In the genomic region with DNA sequence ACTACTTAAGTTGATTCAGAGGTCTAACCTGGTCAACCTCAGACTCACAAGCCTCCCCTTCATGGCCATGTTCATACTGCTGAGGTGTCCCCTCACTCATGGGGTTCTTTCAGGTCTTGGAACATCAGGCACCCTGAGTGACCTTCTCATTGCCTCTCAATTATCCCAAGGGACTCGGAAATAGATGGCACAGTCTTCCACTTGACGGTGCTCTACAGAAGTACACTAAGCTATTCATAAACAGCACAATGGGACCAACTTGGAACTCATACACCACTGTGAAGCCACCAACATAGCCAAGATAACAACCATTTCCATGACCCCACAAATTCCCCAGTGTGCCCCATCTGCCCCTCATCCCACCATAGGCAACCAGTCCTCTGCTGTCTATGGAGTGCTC, we compare ENCODE assay signal across 19 mouse cellular contexts.
DNase-seq lines count a peak whose midpoint lies in the region; ATAC-seq and TF ChIP-seq lines count a peak whose summit lies in the region.
"Had no signal": no experiment of that assay in that cellular context is flagged by ENCODE, and none has a peak within 500 bp of the region (broad histone marks: within the 10 kb centered on the region; RNA-seq: fewer than 3 reads in every experiment).

No protein-coding gene starts in this region.

- H3K27me3 ChIP-seq in heart, embryonic 12.5 days (replicated peaks) = no peaks in the 10 kb centered on the region
- no peaks in the 10 kb centered on the region for H3K27me3 ChIP-seq in midbrain, embryonic 11.5 days (ENCODE audit: control insufficient read depth, insufficient read depth, low read length)
- H3K27me3 ChIP-seq in midbrain, postnatal 0 days (ENCODE audit: insufficient read depth, low read length) = no peaks in the 10 kb centered on the region
- H3K27me3 ChIP-seq: CH12.LX had no signal

- no peak overlapping the region for H3K27ac ChIP-seq in heart, embryonic 12.5 days (ENCODE audit: poor library complexity, severe bottlenecking)
- H3K27ac ChIP-seq in midbrain, embryonic 11.5 days (ENCODE audit: low read depth, low read length) = no peak overlapping the region
- H3K27ac ChIP-seq in midbrain, postnatal 0 days (ENCODE audit: low read depth, low read length) = no peak overlapping the region

- no peak overlapping the region for H3K4me2 ChIP-seq in heart, embryonic 12.5 days
- H3K4me2 ChIP-seq in midbrain, embryonic 11.5 days = no peak overlapping the region
- H3K4me2 ChIP-seq in midbrain, postnatal 0 days (ENCODE audit: low read depth, low read length, poor library complexity, severe bottlenecking) = no peak overlapping the region

- no peak for TF ChIP-seq CTCF in midbrain, postnatal 0 days (IDR thresholded peaks at IDR 0.05)

- H3K36me3 ChIP-seq in heart, embryonic 12.5 days = no peaks in the 10 kb centered on the region
- H3K36me3 ChIP-seq in midbrain, embryonic 11.5 days (ENCODE audit: control insufficient read depth, insufficient read depth, low read length) = no peaks in the 10 kb centered on the region
- no peaks in the 10 kb centered on the region for H3K36me3 ChIP-seq in midbrain, postnatal 0 days (ENCODE audit: insufficient read depth, low read length)
- H3K36me3 ChIP-seq: G1E had no signal

- no peak overlapping the region for H3K9ac ChIP-seq in heart, embryonic 12.5 days
- H3K9ac ChIP-seq in midbrain, embryonic 11.5 days (ENCODE audit: low read length) = no peak overlapping the region
- no peak overlapping the region for H3K9ac ChIP-seq in midbrain, postnatal 0 days (replicated peaks; ENCODE audit: low read length, poor library complexity, severe bottlenecking)

- no peak overlapping the region for H3K4me3 ChIP-seq in heart, embryonic 12.5 days
- no peak overlapping the region for H3K4me3 ChIP-seq in midbrain, embryonic 11.5 days (ENCODE audit: low read depth, low read length)
- no peak overlapping the region for H3K4me3 ChIP-seq in midbrain, postnatal 0 days (ENCODE audit: low read depth, low read length)

- no peak for ATAC-seq in heart, embryonic 12.5 days (ENCODE audit: insufficient number of reproducible peaks, low FRiP score)
- ATAC-seq in midbrain, embryonic 11.5 days (ENCODE audit: low FRiP score) = no peak
- ATAC-seq in midbrain, postnatal 0 days (ENCODE audit: low FRiP score) = no peak
- ATAC-seq: activated CD4-positive, CD25-positive, alpha-beta regulatory T cell, adult 4 months; CD4-positive, CD25-positive, alpha-beta regulatory T cell, adult 4 months; Patski had no signal

- WGBS in heart, embryonic 12.5 days = 81% methylated on average over 2 of the region's 2 CpGs
- WGBS in midbrain, embryonic 11.5 days = 94% methylated on average over 2 of the region's 2 CpGs
- 95% methylated on average over 2 of the region's 2 CpGs for WGBS in midbrain, postnatal 0 days

- DNase-seq in heart, adult 11 months = peak; percentile 74
- peak; percentile 57 for DNase-seq in midbrain, embryonic 11.5 days (ENCODE audit: low spot score, missing footprints)
- no peak for DNase-seq in midbrain, postnatal 0 days (ENCODE audit: low spot score)
- DNase-seq: adrenal gland, adult 2 months; adrenal gland, adult 8-10 months; adrenal gland, postnatal 10 days; adrenal gland, postnatal 14 days; adrenal gland, postnatal 25 days; adrenal gland, postnatal 36 days; B cell, adult 2 months; cerebellum, adult 11 months; cerebellum, adult 11-12 months; cerebellum, adult 18-20 months had no signal

- no peaks in the 10 kb centered on the region for H3K9me3 ChIP-seq in heart, embryonic 12.5 days (replicated peaks)
- H3K9me3 ChIP-seq in midbrain, embryonic 11.5 days (ENCODE audit: control insufficient read depth, low read length) = no peaks in the 10 kb centered on the region
- H3K9me3 ChIP-seq in midbrain, postnatal 0 days (ENCODE audit: low read length) = no peaks in the 10 kb centered on the region
- H3K9me3 ChIP-seq: G1E had no signal

- no peaks in the 10 kb centered on the region for H3K4me1 ChIP-seq in heart, embryonic 12.5 days (replicated peaks)
- peaks cover 6% of the 10 kb centered on the region for H3K4me1 ChIP-seq in midbrain, embryonic 11.5 days (ENCODE audit: control insufficient read depth, insufficient read depth, low read length)
- no peaks in the 10 kb centered on the region for H3K4me1 ChIP-seq in midbrain, postnatal 0 days (ENCODE audit: insufficient read depth, low read length)
